Mouse (Mus musculus): ENCODE data around the gene Rnase1. TPM values are rescaled to one million over a fixed set of nuclear protein-coding genes. Genes with fewer than 3 reads are reported as not detected.
"Not testable (repeated sequence)": the region's sequence is repeated elsewhere in the genome, so short reads cannot be mapped to it uniquely, and the experiment has no call there.

The Rnase1 gene
- polyA plus RNA-seq, 1 experiment, result 0.17 TPM

DNA sequence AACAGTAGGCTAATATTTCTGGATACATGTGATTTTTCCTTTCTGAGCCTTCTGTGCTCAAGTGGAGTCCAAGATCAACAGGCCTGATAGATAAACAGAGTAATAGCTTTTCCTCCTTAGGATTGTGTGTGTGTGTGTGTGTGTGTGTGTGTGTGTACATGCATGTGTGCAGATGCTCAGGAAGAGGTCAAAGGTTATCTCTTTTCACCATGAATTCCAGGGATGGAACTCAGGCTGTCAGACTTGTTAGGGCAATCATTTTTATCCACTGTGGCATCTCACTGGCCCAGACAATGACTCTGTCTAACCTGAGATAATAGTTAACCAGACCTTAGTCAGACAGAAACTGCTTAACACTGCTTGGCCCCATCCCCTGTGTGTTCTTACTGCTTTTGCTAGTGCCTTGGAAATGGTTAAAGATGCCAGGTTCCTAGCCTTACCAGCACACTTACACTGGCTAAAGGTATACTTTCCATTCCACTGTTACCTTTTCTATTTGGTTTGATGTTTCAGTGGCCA, 40.1 kb downstream of the Rnase1 start:
- Histone ChIP-seq H3ac (ENCODE audit: control insufficient read depth, insufficient read length) (no peak overlapping the region), H3K36me3 (ENCODE audit: control insufficient read depth, insufficient read depth) (no peaks in the 10 kb centered on the region), H3K27me3 (ENCODE audit: control insufficient read depth, insufficient read depth, insufficient read length) (no peaks in the 10 kb centered on the region), H3K4me3 (no peak overlapping the region), H3K4me2 (ENCODE audit: low read depth) (no peak overlapping the region), H3K79me2 (ENCODE audit: control insufficient read depth, insufficient read depth) (no peaks in the 10 kb centered on the region)
- TF ChIP-seq MAX (IDR thresholded peaks at IDR 0.05; ENCODE audit: low read depth), result no peak
- TF ChIP-seq E2F4 (IDR thresholded peaks at IDR 0.05; ENCODE audit: insufficient read depth), result no peak
- TF ChIP-seq CEBPB (IDR thresholded peaks at IDR 0.05; ENCODE audit: insufficient read depth, poor library complexity, severe bottlenecking), result no peak
- no peak for TF ChIP-seq TCF12 (IDR thresholded peaks at IDR 0.05; ENCODE audit: insufficient read depth, poor library complexity, severe bottlenecking)
- TF ChIP-seq MYOG (IDR thresholded peaks at IDR 0.05; ENCODE audit: control insufficient read depth in 1 of 3, insufficient read depth in 1 of 3, insufficient read length in 2 of 3, low read depth in 2 of 3), result no peak

DNA sequence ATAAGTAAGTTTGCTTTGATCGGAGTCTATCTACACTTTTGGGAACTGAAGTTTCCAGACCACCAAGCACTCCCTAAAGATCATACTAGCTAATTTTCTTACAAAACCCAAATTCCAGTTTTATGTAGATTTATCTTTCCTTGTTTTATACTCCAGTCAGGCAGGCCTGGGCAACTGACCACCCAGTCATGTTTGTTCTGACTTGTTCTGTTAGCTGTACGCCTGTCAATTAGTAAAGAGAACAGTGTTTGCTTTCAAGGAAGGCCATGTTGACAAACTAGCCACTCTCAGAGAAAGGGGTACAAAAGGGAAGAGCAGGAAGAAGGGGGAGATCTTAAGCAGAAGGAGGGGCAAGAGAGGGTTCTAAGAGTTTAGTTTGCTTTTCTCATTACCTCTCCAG, 42.2 kb downstream of the Rnase1 start:
- no peak overlapping the region for H3K4me2 ChIP-seq (ENCODE audit: low read depth)
- no peak overlapping the region for H3K4me3 ChIP-seq
- no peaks in the 10 kb centered on the region for H3K36me3 ChIP-seq (ENCODE audit: control insufficient read depth, insufficient read depth)

DNA sequence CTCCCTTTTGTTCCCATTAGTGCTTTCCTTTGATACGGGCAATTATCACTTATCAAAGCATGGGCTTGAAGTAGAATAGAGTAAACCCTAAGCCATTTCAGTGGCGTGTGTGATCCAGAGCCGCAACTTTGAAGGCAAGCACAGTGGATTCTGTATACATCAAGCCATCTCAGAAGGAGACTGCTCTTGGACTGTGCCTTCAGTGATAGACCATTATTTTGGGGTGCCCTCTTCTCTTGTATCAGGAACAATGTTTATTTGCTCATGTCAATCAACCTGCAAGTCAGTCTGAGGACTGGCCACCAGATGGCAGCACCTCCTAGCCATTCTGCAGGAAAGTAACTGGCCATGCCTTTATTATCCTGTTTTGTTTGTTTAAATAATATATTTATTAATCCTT, 43.4 kb downstream of the Rnase1 start:
- Histone ChIP-seq H3ac (ENCODE audit: control insufficient read depth, insufficient read length) (no peak overlapping the region), H3K4me2 (ENCODE audit: low read depth) (no peak overlapping the region), H3K4me3 (no peak overlapping the region), H3K36me3 (ENCODE audit: control insufficient read depth, insufficient read depth) (no peaks in the 10 kb centered on the region), H3K79me2 (ENCODE audit: control insufficient read depth, insufficient read depth) (no peaks in the 10 kb centered on the region), H3K27me3 (ENCODE audit: control insufficient read depth, insufficient read depth, insufficient read length) (no peaks in the 10 kb centered on the region)
- TF ChIP-seq CEBPB (IDR thresholded peaks at IDR 0.05; ENCODE audit: insufficient read depth, poor library complexity, severe bottlenecking), result no peak
- TF ChIP-seq MAX (IDR thresholded peaks at IDR 0.05; ENCODE audit: low read depth), result no peak
- no peak for TF ChIP-seq MYOD1 (IDR thresholded peaks at IDR 0.05; ENCODE audit: control insufficient read depth in 1 of 3, insufficient read length in 2 of 3, low read depth in 2 of 3)

More for the DNA sequence above, 42.2 kb downstream of the Rnase1 start:
- Histone ChIP-seq H3K79me2 (ENCODE audit: control insufficient read depth, insufficient read depth) (no peaks in the 10 kb centered on the region), H3K27me3 (ENCODE audit: control insufficient read depth, insufficient read depth, insufficient read length) (no peaks in the 10 kb centered on the region), H3ac (ENCODE audit: control insufficient read depth, insufficient read length) (no peak overlapping the region)
- no peak for TF ChIP-seq POLR2A (IDR thresholded peaks at IDR 0.05; ENCODE audit: insufficient read length, low read depth)

DNA sequence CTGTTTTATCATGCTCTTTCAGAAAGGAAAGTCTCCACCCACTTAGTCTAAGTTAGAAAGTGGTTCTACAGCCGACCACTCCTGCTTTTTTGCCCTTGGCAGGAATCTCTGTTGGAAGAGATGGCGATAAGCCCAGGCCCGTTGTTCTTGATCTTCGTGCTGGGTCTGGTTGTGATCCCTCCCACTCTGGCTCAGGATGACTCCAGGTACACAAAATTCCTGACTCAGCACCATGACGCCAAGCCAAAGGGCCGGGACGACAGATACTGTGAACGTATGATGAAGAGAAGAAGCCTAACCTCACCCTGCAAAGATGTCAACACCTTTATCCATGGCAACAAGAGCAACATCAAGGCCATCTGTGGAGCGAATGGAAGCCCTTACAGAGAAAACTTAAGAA, 45.3 kb downstream of the Rnase1 start:
- no peak overlapping the region for H3K4me3 ChIP-seq
- no peak for TF ChIP-seq MYOG (IDR thresholded peaks at IDR 0.05; ENCODE audit: control insufficient read depth in 1 of 3, insufficient read depth in 1 of 3, insufficient read length in 2 of 3, low read depth in 2 of 3)
- no peak for TF ChIP-seq USF1 (IDR thresholded peaks at IDR 0.05; ENCODE audit: low read depth)
- no peak for TF ChIP-seq SRF (IDR thresholded peaks at IDR 0.05; ENCODE audit: control insufficient read depth, insufficient read length, low read depth)
- TF ChIP-seq MAX (IDR thresholded peaks at IDR 0.05; ENCODE audit: low read depth), result no peak
- TF ChIP-seq POLR2A (IDR thresholded peaks at IDR 0.05; ENCODE audit: insufficient read length, low read depth), result no peak
- no peak for TF ChIP-seq TCF12 (IDR thresholded peaks at IDR 0.05; ENCODE audit: insufficient read depth, poor library complexity, severe bottlenecking)
- TF ChIP-seq CEBPB (IDR thresholded peaks at IDR 0.05; ENCODE audit: insufficient read depth, poor library complexity, severe bottlenecking), result no peak
- TF ChIP-seq REST (IDR thresholded peaks at IDR 0.05; ENCODE audit: insufficient read depth, insufficient read length), result no peak
- no peak for TF ChIP-seq POLR2AphosphoS2 (IDR thresholded peaks at IDR 0.05; ENCODE audit: insufficient read length, low read depth)
- no peak for TF ChIP-seq E2F4 (IDR thresholded peaks at IDR 0.05; ENCODE audit: insufficient read depth)
- no peak for TF ChIP-seq TCF3 (IDR thresholded peaks at IDR 0.05; ENCODE audit: insufficient read length, low read depth)
- TF ChIP-seq MYOD1 (IDR thresholded peaks at IDR 0.05; ENCODE audit: control insufficient read depth in 1 of 3, insufficient read length in 2 of 3, low read depth in 2 of 3), result no peak
- no peak overlapping the region for H3ac ChIP-seq (ENCODE audit: control insufficient read depth, insufficient read length)
- H3K4me2 ChIP-seq (ENCODE audit: low read depth), result no peak overlapping the region
- no peaks in the 10 kb centered on the region for H3K36me3 ChIP-seq (ENCODE audit: control insufficient read depth, insufficient read depth)
- no peaks in the 10 kb centered on the region for H3K27me3 ChIP-seq (ENCODE audit: control insufficient read depth, insufficient read depth, insufficient read length)
- no peaks in the 10 kb centered on the region for H3K79me2 ChIP-seq (ENCODE audit: control insufficient read depth, insufficient read depth)

- H3K4me3 ChIP-seq, result no peak overlapping the region
- H3K79me2 ChIP-seq (ENCODE audit: control insufficient read depth, insufficient read depth), result no peaks in the 10 kb centered on the region
- TF ChIP-seq CEBPB (IDR thresholded peaks at IDR 0.05; ENCODE audit: insufficient read depth, poor library complexity, severe bottlenecking), result no peak
- H3K27me3 ChIP-seq (ENCODE audit: control insufficient read depth, insufficient read depth, insufficient read length), result no peaks in the 10 kb centered on the region
- H3ac ChIP-seq (ENCODE audit: control insufficient read depth, insufficient read length), result no peak overlapping the region
- no peaks in the 10 kb centered on the region for H3K36me3 ChIP-seq (ENCODE audit: control insufficient read depth, insufficient read depth)
- H3K4me2 ChIP-seq (ENCODE audit: low read depth), result no peak overlapping the region
These were observed 47.7 kb downstream of the Rnase1 start for GRCm38 (mm10) chr14:51098921-51099320.

GRCm38 (mm10) chr14:51098300-51098699, 48.3 kb downstream of the Rnase1 start:
- not testable (repeated sequence) for H3ac ChIP-seq (ENCODE audit: control insufficient read depth, insufficient read length); H3K36me3 ChIP-seq (ENCODE audit: control insufficient read depth, insufficient read depth); H3K4me2 ChIP-seq (ENCODE audit: low read depth); H3K79me2 ChIP-seq (ENCODE audit: control insufficient read depth, insufficient read depth); H3K4me3 ChIP-seq; H3K27me3 ChIP-seq (ENCODE audit: control insufficient read depth, insufficient read depth, insufficient read length)

Measured in myocyte (in vitro differentiated cells).